Mouse (Mus musculus): ENCODE results near the gene Rpp25l. TPM values are rescaled to one million over a fixed set of nuclear protein-coding genes. Genes with fewer than 3 reads are reported as not detected.
A peak's percentile ranks its signal among the peaks of the same experiment; 100 is the strongest.
"Not testable (repeated sequence)": the region's sequence is repeated elsewhere in the genome, so short reads cannot be mapped to it uniquely, and the experiment has no call there.

Rpp25l gene
- polyA plus RNA-seq, 1 experiment from 2014 or later = 74.9 TPM

- H3K27me3 ChIP-seq = peaks cover 28% of the 10 kb centered on the region
- H3K4me3 ChIP-seq; H3K27ac ChIP-seq; H3K9ac ChIP-seq; H3K9me3 ChIP-seq; H3K4me1 ChIP-seq; ATAC-seq (ENCODE audit: low FRiP score, low read depth); H3K36me3 ChIP-seq; H3K4me2 ChIP-seq (replicated peaks): not testable (repeated sequence)
- WGBS = 58% methylated on average over 10 of the region's 10 CpGs
Measured at GRCm38 (mm10) chr4:41685882-41686492, 27.3 kb downstream of the Rpp25l start.

- H3K27ac ChIP-seq; H3K9me3 ChIP-seq; H3K4me1 ChIP-seq; H3K4me2 ChIP-seq (replicated peaks); H3K9ac ChIP-seq; ATAC-seq (ENCODE audit: low FRiP score, low read depth); H3K36me3 ChIP-seq; H3K4me3 ChIP-seq: not testable (repeated sequence)
- 3% methylated on average over 13 of the region's 14 CpGs for WGBS
- peaks cover 37% of the 10 kb centered on the region for H3K27me3 ChIP-seq
Measured at GRCm38 (mm10) chr4:41684931-41685453, 28.3 kb downstream of the Rpp25l start.

GRCm38 (mm10) chr4:41684131-41684930 is 29.0 kb downstream of the Rpp25l start:
- 4% methylated on average over 23 of the region's 27 CpGs for WGBS
- not testable (repeated sequence) for H3K27ac ChIP-seq; H3K9me3 ChIP-seq; H3K9ac ChIP-seq; ATAC-seq (ENCODE audit: low FRiP score, low read depth); H3K36me3 ChIP-seq
- Histone ChIP-seq H3K4me1 (peaks cover 15% of the 10 kb centered on the region), H3K4me3 (peak overlapping the region; percentile 10; the same call in 1 of the 2 replicates), H3K27me3 (peaks cover 44% of the 10 kb centered on the region), H3K4me2 (replicated peaks) (peak overlapping the region; percentile 47)

GRCm38 (mm10) chr4:41683303-41683702 is 30.0 kb downstream of the Rpp25l start:
- not testable (repeated sequence) for H3K9me3 ChIP-seq, H3K36me3 ChIP-seq, H3K9ac ChIP-seq, H3K27ac ChIP-seq
- H3K4me3 ChIP-seq = peak overlapping the region; percentile 27
- H3K27me3 ChIP-seq = peaks cover 54% of the 10 kb centered on the region
- H3K4me2 ChIP-seq (replicated peaks) = peak overlapping the region; percentile 55
- WGBS = 0% methylated on average over 8 of the region's 27 CpGs
- ATAC-seq (ENCODE audit: low FRiP score, low read depth) = peak; percentile 37; the same call in 1 of the 2 replicates
- H3K4me1 ChIP-seq = peaks cover 18% of the 10 kb centered on the region

GRCm38 (mm10) chr4:41682789-41683188 is 30.5 kb downstream of the Rpp25l start:
- Histone ChIP-seq H3K4me2 (replicated peaks) (no peak overlapping the region), H3K27ac (no peak overlapping the region), H3K4me1 (peaks cover 18% of the 10 kb centered on the region), H3K36me3 (no peaks in the 10 kb centered on the region), H3K27me3 (peaks cover 59% of the 10 kb centered on the region), H3K9ac (no peak overlapping the region), H3K9me3 (no peaks in the 10 kb centered on the region), H3K4me3 (no peak overlapping the region)
- ATAC-seq (ENCODE audit: low FRiP score, low read depth) = peak; percentile 21; the same call in 1 of the 2 replicates
- 16% methylated on average over 6 of the region's 6 CpGs for WGBS

GRCm38 (mm10) chr4:41681947-41682346 is 31.4 kb downstream of the Rpp25l start:
- no peaks in the 10 kb centered on the region for H3K36me3 ChIP-seq
- H3K9me3 ChIP-seq = no peaks in the 10 kb centered on the region
- H3K4me3 ChIP-seq = no peak overlapping the region
- H3K4me1 ChIP-seq = peaks cover 26% of the 10 kb centered on the region
- 60% methylated on average over 10 of the region's 10 CpGs for WGBS
- ATAC-seq (ENCODE audit: low FRiP score, low read depth) = no peak
- H3K9ac ChIP-seq = no peak overlapping the region
- H3K27me3 ChIP-seq = peaks cover 68% of the 10 kb centered on the region
- no peak overlapping the region for H3K4me2 ChIP-seq (replicated peaks)
- 0 out of 2 replicates have a peak overlapping the region, but pooled peaks have one; percentile 1 for H3K27ac ChIP-seq

- H3K27me3 ChIP-seq = peaks cover 69% of the 10 kb centered on the region
- H3K4me1 ChIP-seq = peaks cover 34% of the 10 kb centered on the region
Measured at GRCm38 (mm10) chr4:41681176-41681575, 32.2 kb downstream of the Rpp25l start.

GRCm38 (mm10) chr4:41679291-41679690 is 34.0 kb downstream of the Rpp25l start:
- Histone ChIP-seq H3K9ac (no peak overlapping the region), H3K4me2 (replicated peaks) (no peak overlapping the region), H3K4me3 (no peak overlapping the region), H3K4me1 (peaks cover 33% of the 10 kb centered on the region), H3K9me3 (no peaks in the 10 kb centered on the region), H3K36me3 (no peaks in the 10 kb centered on the region), H3K27ac (no peak overlapping the region), H3K27me3 (peaks cover 84% of the 10 kb centered on the region)
- ATAC-seq (ENCODE audit: low FRiP score, low read depth) = no peak
- 60% methylated on average over 1 of the region's 2 CpGs for WGBS

More at GRCm38 (mm10) chr4:41681176-41681575, 32.2 kb downstream of the Rpp25l start:
- no peak overlapping the region for H3K4me3 ChIP-seq
- ATAC-seq (ENCODE audit: low FRiP score, low read depth) = no peak
- no peaks in the 10 kb centered on the region for H3K9me3 ChIP-seq
- WGBS = 50% methylated on average over 4 of the region's 4 CpGs
- H3K9ac ChIP-seq = no peak overlapping the region
- no peak overlapping the region for H3K4me2 ChIP-seq (replicated peaks)
- H3K36me3 ChIP-seq = no peaks in the 10 kb centered on the region
- H3K27ac ChIP-seq = no peak overlapping the region

GRCm38 (mm10) chr4:41678863-41679262 is 34.5 kb downstream of the Rpp25l start:
- 77% methylated on average over 6 of the region's 6 CpGs for WGBS
- no peak for ATAC-seq (ENCODE audit: low FRiP score, low read depth)
- Histone ChIP-seq H3K27ac (no peak overlapping the region), H3K4me3 (no peak overlapping the region), H3K9ac (no peak overlapping the region), H3K4me2 (replicated peaks) (no peak overlapping the region), H3K9me3 (no peaks in the 10 kb centered on the region), H3K4me1 (peaks cover 30% of the 10 kb centered on the region), H3K36me3 (no peaks in the 10 kb centered on the region), H3K27me3 (peaks cover 88% of the 10 kb centered on the region)

- H3K4me2 ChIP-seq (replicated peaks) = no peak overlapping the region
- H3K4me1 ChIP-seq = peaks cover 41% of the 10 kb centered on the region
- no peaks in the 10 kb centered on the region for H3K36me3 ChIP-seq
- ATAC-seq (ENCODE audit: low FRiP score, low read depth) = 0 out of 2 replicates have a peak, but pooled peaks have one; percentile 26
- H3K9ac ChIP-seq = no peak overlapping the region; the same call in 1 of the 2 replicates
- no peaks in the 10 kb centered on the region for H3K9me3 ChIP-seq
- peaks cover 97% of the 10 kb centered on the region for H3K27me3 ChIP-seq
- no peak overlapping the region for H3K4me3 ChIP-seq
- no peak overlapping the region for H3K27ac ChIP-seq
- WGBS = 38% methylated on average over 13 of the region's 13 CpGs
Measured at GRCm38 (mm10) chr4:41677006-41677629, 36.2 kb downstream of the Rpp25l start.

- H3K9ac ChIP-seq = no peak overlapping the region; the same call in 1 of the 2 replicates
- no peak overlapping the region for H3K4me2 ChIP-seq (replicated peaks)
- no peak overlapping the region for H3K27ac ChIP-seq
- no peaks in the 10 kb centered on the region for H3K9me3 ChIP-seq
- peaks cover 99% of the 10 kb centered on the region for H3K27me3 ChIP-seq
- ATAC-seq (ENCODE audit: low FRiP score, low read depth) = no peak
- H3K36me3 ChIP-seq = no peaks in the 10 kb centered on the region
- 57% methylated on average over 17 of the region's 17 CpGs for WGBS
- no peak overlapping the region for H3K4me3 ChIP-seq
- peaks cover 48% of the 10 kb centered on the region for H3K4me1 ChIP-seq
Measured at GRCm38 (mm10) chr4:41676248-41677005, 36.9 kb downstream of the Rpp25l start.

Measured in limb, embryonic 13.5 days (tissue).